Mouse (Mus musculus) left cerebral cortex, postnatal 36 days (tissue): ENCODE results near the gene Wdr73. TPM values are rescaled to one million over a fixed set of nuclear protein-coding genes. Genes with fewer than 3 reads are reported as not detected.
A peak's percentile ranks its signal among the peaks of the same experiment; 100 is the strongest.

ENCODE experiments used
- DNase-seq, 2 experiments: peaks; one replicate each; pipeline ENCODE4 v3.0.0; 2021 to 2022; ENCODE audit warnings: low spot score in 2 of 2, mixed read lengths in 1 of 2
- intact Hi-C: fragments of 180-260 bp; cut with DNase I; formaldehyde crosslinking; loops from one replicate; pipeline ENCODE4 v1.15.1; 2025
- total RNA-seq, 2 experiments: library from RNA; stranded (reverse); gene quantifications; 2 replicates each; pipeline ENCODE4 v1.2.3; 2021

Gene Wdr73
- total RNA-seq, 2 experiments from 2014 or later = 22.9 to 25.8 TPM

DNA sequence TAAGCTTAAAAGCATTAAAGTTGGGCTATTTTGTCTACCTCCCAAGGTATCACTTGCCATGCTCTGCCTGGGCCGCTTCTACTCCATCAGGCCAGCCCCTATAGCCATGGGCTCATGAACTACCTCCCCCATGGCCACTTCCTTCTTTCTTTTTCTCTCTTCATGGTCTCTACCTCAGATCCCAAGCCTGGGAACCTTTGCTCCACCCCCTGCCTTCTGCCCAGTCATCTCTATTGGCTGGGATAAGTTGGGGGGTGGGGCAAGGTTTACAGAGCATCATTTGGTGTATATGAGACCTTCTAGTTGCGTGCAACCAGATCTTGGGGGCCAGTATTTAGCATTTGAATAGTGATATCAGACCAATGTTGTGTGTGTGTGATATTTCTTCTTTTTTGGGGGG, 38.6 kb downstream of the Wdr73 start:
- intact Hi-C loops = no loop called here
- no peak for DNase-seq

DNA sequence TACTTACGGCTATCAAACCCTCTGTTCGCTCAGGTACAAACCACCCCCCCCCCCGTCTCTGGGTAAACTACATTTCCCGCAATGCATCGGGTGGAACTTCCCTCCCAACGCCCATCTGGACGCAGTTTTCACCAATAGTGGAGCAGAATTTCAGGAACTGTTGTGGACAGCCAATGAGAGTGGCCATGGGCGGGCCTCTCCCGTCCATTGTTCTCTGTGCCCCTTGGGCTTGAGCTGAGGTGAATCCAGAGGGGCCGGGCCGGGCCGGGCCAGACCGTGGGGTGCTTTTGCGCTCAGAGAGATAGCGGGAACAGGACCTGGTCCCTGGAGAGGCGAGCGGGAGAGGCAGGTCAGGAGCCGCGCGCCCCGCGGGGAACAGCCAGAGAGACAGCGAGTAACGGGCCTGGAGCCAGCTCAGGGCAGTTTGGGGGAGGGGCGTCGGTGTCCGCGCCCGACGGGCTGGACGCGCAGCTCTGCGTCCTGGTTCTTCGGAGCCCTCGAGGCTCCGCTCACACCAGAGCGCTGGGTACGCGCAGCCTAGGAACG, 40.3 kb downstream of the Wdr73 start, which contains the start of gene Zscan2:
Gene Zscan2 (plus strand): TSS at position 192 of the 546 bp plus-strand sequence.
- intact Hi-C loops = no loop called here
- DNase-seq = peak; percentile 89 to 90

DNA sequence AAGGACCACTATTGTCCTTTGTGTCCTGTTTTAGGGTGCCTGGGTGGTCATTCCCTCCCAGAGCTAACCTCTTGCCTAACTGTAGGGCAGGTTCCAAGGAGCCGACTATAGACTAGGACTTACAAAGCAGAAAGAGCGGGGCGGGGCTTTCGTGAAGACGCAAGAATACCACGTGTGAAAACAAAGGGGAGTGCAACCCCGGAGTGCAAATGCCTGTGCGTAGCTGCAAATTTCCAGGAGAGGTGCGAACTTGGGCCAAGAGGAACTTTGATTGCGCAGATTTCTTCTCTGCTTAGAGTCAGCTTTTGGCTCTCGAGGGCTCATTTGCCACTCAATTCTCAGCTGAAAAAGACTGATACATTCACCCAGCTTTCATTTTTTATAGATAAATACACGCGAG, 40.8 kb downstream of the Wdr73 start:
- intact Hi-C loops = no loop called here
- no peak for DNase-seq

DNA sequence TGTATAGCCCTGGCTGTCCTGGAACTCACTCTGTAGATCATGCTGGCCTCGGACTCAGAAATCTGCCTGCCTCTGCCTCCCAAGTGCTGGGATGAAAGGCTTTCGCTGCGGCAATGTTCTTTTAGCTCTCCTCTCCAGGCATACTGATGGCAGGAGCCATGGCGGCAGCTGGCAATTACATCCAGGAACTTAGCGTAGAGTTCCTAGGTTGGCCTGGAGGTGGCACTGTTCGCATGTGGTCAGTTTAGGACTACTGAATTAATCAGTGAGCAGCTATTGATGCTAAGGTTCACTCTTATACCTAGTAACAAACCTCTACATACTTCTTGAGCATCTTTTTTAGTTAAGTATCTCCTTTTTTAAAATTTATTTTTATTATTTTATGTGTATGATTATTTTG, 43.9 kb downstream of the Wdr73 start:
- intact Hi-C loops = loop anchor here (1.0 kb wide), 1 partner anchor 298 kb away; no protein-coding TSS in a partner anchor
- DNase-seq = peak; percentile 67 to 72

DNA sequence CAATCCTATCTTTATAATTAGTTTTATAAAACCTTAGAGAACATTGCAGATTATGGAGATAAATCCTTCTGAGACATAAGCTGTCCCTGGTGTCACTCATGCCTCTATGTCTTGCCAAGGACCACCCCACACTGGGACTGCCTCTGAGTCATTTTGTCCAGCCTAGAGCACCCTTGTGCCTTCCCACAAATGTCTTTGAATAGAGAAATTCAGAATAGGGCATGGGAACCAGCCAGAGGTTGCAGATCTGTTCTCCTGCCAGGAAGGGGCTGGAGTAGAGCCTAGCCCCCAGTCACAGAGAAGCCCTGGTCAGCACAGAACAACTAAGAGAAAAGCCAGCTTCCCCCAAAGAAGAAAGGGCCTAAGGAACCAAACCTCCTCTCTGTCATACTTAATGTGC, 45.8 kb downstream of the Wdr73 start:
- intact Hi-C loops = no loop called here
- no peak for DNase-seq

DNA sequence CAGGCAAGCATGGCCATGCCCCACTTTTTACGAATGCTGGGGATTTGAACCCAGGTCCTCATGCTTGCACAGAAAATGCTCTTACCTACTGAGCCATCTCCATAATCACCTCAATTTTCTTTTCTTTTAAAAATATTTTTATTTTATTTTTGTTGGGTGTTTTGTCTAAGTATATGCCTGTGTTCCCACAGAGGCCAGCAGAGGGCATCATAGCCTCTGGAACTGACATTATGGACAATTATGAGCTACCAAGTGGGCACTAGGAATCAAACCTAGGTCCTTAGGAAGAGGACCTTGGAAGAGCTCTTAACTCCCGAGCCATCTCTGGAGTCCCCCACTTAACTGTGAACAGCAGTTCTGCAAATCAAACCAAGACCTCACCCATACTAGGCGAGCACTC, 47.9 kb downstream of the Wdr73 start:
- intact Hi-C loops = no loop called here
- DNase-seq = no peak

DNA sequence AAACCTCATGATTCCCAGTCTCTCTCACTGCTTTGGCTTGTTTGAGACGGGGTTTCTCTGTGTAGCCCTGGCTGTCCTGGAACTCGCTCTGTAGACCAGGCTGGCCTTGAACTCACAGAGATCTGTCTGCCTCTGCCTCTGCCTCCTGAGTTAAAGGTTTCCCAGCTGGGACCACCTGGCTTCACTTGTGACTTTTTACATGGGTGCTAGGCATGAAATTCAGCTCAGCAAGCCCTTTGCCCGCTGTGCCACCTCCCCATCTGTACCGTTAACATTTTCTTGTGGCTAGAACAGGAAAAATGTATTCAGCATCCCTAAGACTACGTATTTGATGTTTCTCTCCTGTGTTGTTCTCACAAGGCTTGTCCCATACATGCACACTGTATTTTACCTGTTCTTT, 50.5 kb downstream of the Wdr73 start:
- intact Hi-C loops = no loop called here
- no peak for DNase-seq

DNA sequence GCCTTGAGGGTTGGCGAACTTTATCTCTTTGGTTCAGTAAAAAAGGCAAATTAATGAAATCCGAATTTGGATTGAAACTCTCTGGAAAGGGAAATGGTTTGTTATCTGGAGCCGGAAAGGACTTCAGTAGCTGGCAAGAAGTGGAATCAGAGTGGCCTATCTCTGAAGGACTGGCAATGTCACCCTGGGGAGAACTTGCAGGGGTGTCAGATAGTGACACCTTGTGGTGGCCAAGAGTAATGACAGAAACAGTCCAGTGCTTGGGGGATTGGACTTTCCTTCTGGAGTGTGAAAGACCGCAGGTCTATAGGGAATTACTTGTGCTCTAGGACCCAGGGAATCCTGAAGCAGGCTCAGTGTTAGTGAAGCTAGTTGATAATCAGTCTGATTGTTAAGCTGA, 51.4 kb downstream of the Wdr73 start:
- intact Hi-C loops = loop anchor here (1.0 to 5.0 kb wide), 3 partner anchors 37 to 120 kb away; no protein-coding TSS in a partner anchor
- peak in 1 of 2 experiments; percentile 29 for DNase-seq

DNA sequence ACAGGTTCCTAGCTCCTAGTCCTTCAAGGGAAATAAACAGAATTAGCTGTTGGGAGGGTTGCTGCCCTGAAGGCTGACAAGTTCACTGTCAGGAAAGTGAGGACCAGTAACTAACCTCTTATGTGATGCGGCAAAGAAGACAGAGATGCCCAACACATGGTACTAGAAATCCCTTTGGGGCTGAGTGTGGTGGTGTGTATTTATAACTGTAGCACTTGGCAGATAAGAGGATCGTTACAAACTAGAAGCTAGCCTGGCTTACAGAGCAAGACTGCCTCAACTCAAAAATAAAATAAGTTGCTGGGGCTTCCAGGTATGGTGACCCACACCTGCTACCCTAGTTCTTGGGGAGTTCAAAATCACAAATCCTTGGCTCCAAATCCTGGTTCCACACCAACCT, 51.8 kb downstream of the Wdr73 start:
- no peak for DNase-seq
- intact Hi-C loops = loop anchor here (1.0 to 5.0 kb wide), 3 partner anchors 37 to 120 kb away; no protein-coding TSS in a partner anchor

DNA sequence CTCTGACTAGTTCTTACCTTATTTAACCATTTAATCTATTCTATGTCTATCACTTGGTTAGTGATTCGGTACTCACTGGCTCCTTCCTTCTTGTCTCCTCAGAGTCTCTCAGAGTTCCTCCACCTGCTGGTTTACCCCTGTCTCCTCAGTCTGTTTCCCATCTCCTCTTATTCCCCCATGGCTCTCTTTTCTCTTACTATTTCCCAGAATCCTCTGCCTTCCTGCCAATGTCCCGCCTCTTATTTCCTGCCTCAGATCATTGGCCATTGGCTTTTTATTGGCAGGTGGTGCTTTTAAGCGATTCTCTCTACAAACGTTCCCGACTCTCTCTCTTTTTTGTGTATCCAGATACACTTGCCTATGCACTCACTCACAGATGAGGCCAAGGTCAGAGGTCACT, 54.4 kb downstream of the Wdr73 start:
- DNase-seq = no peak
- intact Hi-C loops = loop anchor here (5.0 kb wide), 1 partner anchor 34 kb away; no protein-coding TSS in a partner anchor

DNA sequence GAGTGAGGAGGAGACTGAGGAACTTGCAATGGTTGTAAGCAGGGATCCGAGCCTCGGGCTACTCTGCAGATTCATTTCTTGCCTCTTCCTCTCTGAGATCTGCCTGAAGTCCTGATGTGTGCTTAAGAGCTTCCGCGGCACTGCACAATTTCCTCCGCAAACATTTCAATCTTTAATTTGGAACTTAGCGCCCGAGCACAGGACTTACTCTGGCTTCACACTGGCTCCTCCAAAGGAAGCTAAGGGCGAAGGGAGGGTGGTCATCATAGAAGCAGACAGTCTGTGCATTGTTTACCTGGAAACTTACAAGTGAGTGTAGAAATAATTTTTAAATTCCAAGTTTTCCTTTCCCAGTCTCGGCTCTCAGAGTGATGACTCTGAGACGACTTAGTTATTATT, 54.8 kb downstream of the Wdr73 start:
- intact Hi-C loops = loop anchor here (5.0 kb wide), 1 partner anchor 34 kb away; no protein-coding TSS in a partner anchor
- DNase-seq = no peak

DNA sequence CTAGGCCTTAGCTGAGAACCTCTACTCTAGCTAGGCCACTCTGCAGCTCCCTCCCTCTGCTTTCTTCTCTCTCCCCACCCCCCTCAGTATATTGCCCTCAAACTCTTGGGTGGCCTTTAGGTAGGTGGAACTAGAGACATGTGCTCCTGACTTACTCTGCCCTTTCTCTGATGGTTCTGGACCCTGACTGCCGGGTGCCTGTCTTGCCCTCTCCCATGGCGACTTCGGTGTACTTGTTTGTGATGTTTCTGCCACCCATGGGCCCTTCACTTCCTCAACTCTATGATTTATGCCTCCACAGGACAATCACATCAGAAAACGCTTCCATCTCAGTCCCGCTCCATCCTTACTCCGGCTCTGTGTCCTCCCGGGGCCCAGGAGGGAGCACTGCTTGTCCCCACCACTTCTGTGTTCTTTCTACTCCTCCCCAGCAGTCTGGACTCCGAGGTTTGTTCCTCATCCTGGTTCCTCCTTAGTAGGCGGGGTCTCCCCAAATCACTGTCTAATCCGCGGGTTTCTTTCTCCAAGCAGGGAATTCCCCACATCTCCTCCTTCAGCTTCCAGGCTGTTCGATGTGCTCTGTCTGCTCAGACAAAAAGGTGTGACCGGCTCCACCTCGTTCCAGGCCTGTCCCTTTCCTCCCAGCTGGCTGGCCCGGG, 55.3 kb downstream of the Wdr73 start:
- intact Hi-C loops = loop anchor here (5.0 kb wide), 1 partner anchor 33 kb away; no protein-coding TSS in a partner anchor
- no peak for DNase-seq

DNA sequence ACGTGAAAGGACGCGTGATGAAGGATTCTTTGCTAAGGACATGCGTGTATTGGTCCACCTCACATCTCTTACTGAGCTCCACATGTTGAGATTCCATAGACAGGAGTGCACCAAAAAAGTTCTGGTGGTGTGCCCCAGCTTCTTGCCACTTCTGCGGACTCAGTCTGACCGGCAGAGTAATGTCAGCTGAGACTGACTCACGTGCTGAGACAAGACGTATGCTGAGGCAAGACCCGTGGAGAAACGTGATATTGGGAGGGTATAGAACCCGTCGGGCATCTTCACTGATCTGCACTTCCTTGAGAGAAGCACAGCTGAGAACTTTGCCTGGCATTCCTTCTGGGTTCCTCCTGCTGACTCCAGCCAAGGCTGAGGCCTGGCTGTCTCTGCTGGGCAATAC, 56.4 kb downstream of the Wdr73 start:
- intact Hi-C loops = loop anchor here (5.0 kb wide), 1 partner anchor 32 kb away; no protein-coding TSS in a partner anchor
- no peak for DNase-seq

DNA sequence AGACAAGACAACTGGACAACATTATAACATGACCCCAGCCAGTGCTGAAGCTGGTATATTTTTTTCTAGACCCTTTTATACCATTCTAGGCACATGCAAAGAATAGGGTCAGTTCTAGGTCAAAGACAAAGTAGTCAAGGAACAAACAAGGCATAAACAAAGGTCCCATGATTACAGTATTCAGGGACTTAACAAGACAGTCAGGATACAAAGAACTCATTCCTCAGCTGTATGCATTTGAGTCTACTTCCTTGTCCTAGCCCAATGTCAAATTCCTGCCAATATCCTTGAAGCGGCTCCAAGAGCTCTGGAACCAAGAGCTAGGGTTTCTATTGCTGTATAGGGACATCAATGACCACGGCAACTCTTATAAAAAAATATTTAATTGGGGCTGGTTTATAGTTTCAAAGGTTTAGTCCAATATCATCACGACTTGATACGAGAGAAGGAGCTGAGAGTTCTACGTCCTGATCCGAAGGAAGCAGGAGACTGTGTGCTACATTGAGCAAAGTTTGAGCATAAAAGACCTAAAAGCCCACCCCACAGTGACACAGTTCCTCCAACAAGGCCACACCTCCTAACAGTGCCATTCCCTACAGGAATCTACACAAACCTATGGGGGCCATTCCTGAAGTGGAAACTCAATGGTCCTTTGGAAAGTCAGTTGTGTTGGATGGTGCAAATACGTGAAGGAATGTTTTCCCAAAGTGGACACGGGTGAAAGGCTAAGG, 57.0 kb downstream of the Wdr73 start:
- intact Hi-C loops = no loop called here
- no peak for DNase-seq

DNA sequence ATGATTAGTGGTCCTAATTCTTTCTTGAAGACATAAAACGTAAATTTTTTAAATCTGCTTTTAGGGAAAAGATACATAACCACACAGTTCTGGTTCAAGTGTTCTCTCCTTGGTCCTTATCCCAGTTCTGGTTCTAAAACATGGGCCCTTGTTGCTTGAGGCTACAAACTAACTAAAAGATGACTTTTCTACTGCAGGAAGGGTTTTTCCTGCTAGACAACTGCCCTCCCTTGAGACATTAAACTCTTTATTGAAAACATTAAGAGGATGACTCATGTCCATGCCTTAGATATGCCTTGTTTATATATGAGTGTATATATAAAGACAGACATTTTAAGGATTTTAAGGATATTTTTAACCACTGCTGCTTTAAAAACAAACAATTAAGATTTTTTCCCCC, 57.9 kb downstream of the Wdr73 start:
- intact Hi-C loops = no loop called here

DNA sequence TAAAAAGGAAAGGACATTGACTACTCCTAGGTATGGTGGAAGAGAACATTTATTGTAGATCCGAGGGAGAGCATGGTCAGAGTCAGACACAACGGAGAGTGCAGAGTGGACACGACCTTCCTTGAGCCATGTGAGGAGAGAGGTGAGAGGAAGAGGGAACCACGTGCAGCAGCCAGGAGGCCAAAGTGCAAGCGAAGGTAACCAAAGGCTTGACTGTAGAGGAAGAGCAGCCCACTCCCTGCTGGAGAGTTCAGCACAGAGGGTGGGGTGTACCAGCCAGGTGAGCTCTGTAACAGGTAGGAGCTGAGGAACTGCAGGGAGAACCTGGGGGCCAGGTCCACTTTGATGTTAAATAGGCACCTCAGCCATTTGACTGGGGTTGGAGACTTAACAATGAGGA, 58.9 kb downstream of the Wdr73 start:
- intact Hi-C loops = no loop called here
- no peak for DNase-seq

More for the DNA sequence above, 57.9 kb downstream of the Wdr73 start:
- DNase-seq = no peak

DNA sequence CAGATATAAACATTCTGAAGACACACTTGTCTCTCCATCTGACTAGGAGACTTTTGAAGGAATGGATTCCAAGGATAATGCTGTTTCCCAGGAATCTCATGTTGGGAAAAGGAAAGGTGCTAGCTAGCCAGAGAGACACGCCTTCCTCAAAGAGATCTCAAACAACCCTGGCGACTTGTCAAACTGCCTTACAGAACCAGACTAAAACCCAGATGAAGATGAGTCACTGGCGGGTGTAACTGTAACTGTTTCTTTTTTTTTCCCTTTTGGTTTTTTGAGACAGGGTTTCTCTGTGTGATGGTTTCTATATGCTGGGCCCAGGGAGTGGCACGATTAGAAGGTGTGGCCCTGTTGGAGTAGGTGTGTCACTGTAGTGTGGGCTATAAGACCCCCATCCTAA, 60.1 kb downstream of the Wdr73 start:
- peak in 1 of 2 experiments; percentile 28 for DNase-seq
- intact Hi-C loops = no loop called here
